Mouse (Mus musculus) liver, embryonic 14.5 days (tissue): ENCODE results near the gene Tle1. TPM values are rescaled to one million over a fixed set of nuclear protein-coding genes. Genes with fewer than 3 reads are reported as not detected.

ENCODE experiments used
- ATAC-seq: fragments of 200-750 bp; cut with Nextera tagmentation; 2 replicates; pipeline ENCODE4 v1.8.0; 2017; ENCODE audit warnings: moderate number of reproducible peaks, mild to moderate bottlenecking, moderate library complexity; ENCODE audit not compliant: insufficient read depth
- DNase-seq, 3 experiments: peaks; one replicate each; pipeline ENCODE4 v3.0.0-alpha.2; 2012 to 2013; ENCODE audit warnings: low read depth in 3 of 3, low spot score in 3 of 3
- H3K27ac ChIP-seq: fragments of 300-500 bp; sonication (generic); 2 replicates; pipeline ENCODE4 v1.5.1; 2014; ENCODE audit warnings: moderate library complexity, mild to moderate bottlenecking, control low read depth, inconsistent platforms
- H3K27me3 ChIP-seq: fragments of 300-500 bp; sonication (generic); 2 replicates; pipeline ENCODE4 v1.6.1; 2014; ENCODE audit warnings: mild to moderate bottlenecking, low read length, moderate library complexity; ENCODE audit not compliant: control insufficient read depth, insufficient read depth
- H3K36me3 ChIP-seq: fragments of 300-500 bp; sonication (generic); replicated peaks from 2 replicates; pipeline ENCODE4 v1.6.1; 2014; ENCODE audit warnings: low read depth; ENCODE audit not compliant: control insufficient read depth, insufficient read depth
- H3K4me1 ChIP-seq, 2 experiments: fragments of 200-500 bp in 1 of 2; fragments of 300-500 bp in 1 of 2; sonication (generic) in 1 of 2; replicated peaks; 2 replicates each; pipeline ENCODE4 v1.6.1; 2012 to 2014; ENCODE audit warnings: antibody characterized with exemption in 1 of 2, inconsistent platforms in 1 of 2, low read length in 1 of 2; ENCODE audit not compliant: control insufficient read depth in 2 of 2, insufficient read depth in 2 of 2
- H3K4me2 ChIP-seq: fragments of 300-500 bp; sonication (generic); 2 replicates; pipeline ENCODE4 v1.6.1; 2014; ENCODE audit warnings: low read depth, mild to moderate bottlenecking, control low read depth, moderate library complexity
- H3K4me3 ChIP-seq, 2 experiments: fragments of 200-500 bp in 1 of 2; fragments of 300-500 bp in 1 of 2; sonication (generic) in 1 of 2; 2 replicates each; pipeline ENCODE4 v1.5.1; 2012 to 2014; ENCODE audit warnings: low read depth in 2 of 2, low read length in 2 of 2, mild to moderate bottlenecking in 2 of 2, control low read depth in 1 of 2, inconsistent platforms in 1 of 2, moderate library complexity in 1 of 2; ENCODE audit not compliant: insufficient read depth in 1 of 2
- H3K9ac ChIP-seq: fragments of 300-500 bp; sonication (generic); replicated peaks from 2 replicates; pipeline ENCODE4 v1.6.1; 2014; ENCODE audit warnings: mild to moderate bottlenecking, control low read depth, moderate library complexity
- H3K9me3 ChIP-seq: fragments of 300-500 bp; sonication (generic); 2 replicates; pipeline ENCODE4 v1.6.1; 2016; ENCODE audit warnings: low read length, mixed read lengths; ENCODE audit not compliant: control insufficient read depth
- CTCF ChIP-seq: IDR thresholded peaks from 2 replicates; pipeline ENCODE4 v1.5.1; 2016; ENCODE audit warnings: antibody characterized with exemption, low read depth, control low read depth
- EP300 ChIP-seq: IDR thresholded peaks from 2 replicates; pipeline ENCODE4 v1.6.1; 2016; ENCODE audit warnings: antibody characterized with exemption, low read depth
- WGBS: fragments of 180-500 bp; shearing (Covaris S2); extraction: QIAGEN DNeasy Blood & Tissue Kit; methylation state at CpG from one replicate; pipeline ENCODE4 v1.1.7; 2014; ENCODE audit not compliant: insufficient replicate concordance; 5-methylcytosine and 5-hydroxymethylcytosine counted together
- polyA plus RNA-seq, 2 experiments: library from polyadenylated mRNA; depleted of rRNA in 1 of 2; stranded (reverse) in 1 of 2; unstranded in 1 of 2; fragments of >200 nt; fragmentation: Nextera tagmentation in 1 of 2; extraction: Ambion mirVana in 1 of 2; gene quantifications; 2 replicates each; pipeline versions ENCODE4 v1.2.1 to v1.2.3; 2012 to 2014

The Tle1 gene
- polyA plus RNA-seq (2012; rRNA removed) (9.1 and 9.4 TPM in 2 replicates), polyA plus RNA-seq (2014; fragmentation: Nextera tagmentation; extraction: Ambion mirVana) (5.8 and 7.7 TPM in 2 replicates)

DNA sequence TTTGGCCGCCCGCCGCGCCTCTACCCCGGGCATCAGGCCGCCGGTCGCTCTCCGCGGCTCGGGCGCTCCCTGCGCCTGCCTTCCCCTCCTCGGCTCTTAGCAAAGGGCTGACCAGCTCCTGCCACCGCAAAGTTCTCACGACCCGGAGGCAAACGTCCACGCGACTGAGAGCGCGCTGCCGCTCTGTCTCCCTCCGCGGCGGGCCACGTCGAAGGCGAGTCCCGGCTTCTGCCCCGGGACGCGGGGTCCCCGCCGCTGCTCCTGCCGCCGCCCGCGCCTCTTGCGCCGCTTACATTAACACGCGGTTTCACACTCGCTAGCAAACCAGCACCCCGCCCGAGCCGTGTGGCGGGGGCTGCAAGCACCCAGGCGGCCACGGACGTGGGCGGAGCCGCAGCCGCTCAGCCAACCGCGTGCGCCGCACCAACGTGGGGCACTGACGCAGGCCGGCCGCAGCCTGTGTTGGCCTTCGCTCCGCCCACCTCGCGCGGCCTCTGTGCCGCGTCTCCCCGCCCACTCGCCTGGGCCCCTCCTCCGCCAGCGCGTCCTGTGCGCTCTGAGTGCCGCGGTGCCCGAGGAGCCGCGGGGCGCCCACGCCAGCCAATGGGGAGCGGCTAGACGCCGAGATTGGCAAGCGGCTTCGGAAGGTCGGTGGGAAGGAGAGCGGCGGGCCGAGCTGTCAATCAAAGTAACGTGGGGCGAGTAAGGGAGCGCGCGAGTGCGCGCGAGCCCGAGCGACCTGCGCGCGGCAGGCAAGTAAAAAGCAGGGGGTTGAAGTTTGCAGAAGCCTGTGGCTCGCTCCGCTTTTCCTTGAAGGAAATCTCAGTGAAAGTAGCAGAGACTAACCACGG is at the start of gene Tle1:
Gene Tle1 (minus strand): TSS at position 361 of the 851 bp plus-strand sequence.
- H3K4me2 ChIP-seq, result peak within 1 kb of the TSS; percentile 97
- peaks cover 3 to 4% of the 10 kb centered on the region in 2 experiments; a peak in 3 of 4 replicates for H3K4me1 ChIP-seq
- WGBS, result under 1% methylated on average over 105 of the region's 107 CpGs
- no peaks in the 10 kb centered on the region; the same call in 1 of the 2 replicates for H3K36me3 ChIP-seq
- no peaks in the 10 kb centered on the region for H3K9me3 ChIP-seq
- peak; percentile 92 for ATAC-seq
- peak within 1 kb of the TSS; percentile 84 to 87 for H3K4me3 ChIP-seq
- H3K9ac ChIP-seq, result peak within 1 kb of the TSS; percentile 74
- DNase-seq, result peak; percentile 82 to 93 (median 90)
- peaks cover 22% of the 10 kb centered on the region for H3K27me3 ChIP-seq
- H3K27ac ChIP-seq, result peak within 1 kb of the TSS; percentile 59
- TF ChIP-seq EP300 (no peak), CTCF (no peak)

DNA sequence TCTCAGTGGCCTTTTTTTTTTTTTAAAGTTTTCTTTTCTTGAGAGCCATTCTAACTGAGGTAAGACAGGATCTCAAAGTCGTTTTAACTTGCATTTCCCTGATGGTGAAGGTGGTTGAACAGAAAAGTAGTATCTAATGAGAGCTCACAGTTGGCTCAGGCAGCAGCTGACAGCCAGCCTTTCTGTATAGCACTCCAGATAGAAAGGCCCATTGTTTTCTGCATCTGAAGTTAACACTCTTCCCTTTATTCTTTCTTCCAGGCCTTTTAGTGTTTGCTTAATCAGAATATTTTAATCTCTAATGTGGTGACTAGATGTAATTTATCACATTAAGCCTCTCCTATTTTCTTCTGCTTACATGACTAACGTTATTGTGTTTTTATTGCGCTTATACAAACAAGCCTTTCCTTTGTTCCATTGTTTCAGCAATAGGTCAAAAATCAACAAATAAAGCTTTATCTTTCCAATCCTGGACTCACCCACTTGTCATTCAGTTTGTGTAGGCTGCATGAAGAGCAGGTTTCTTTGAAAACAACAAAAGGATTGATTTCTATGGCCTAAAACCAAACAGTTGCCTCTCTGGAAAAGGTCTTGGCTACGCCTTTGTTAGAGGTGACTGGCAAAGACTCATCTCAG is 33.0 kb upstream of the Tle1 start:
- H3K9ac ChIP-seq, result no peak overlapping the region
- H3K27ac ChIP-seq, result no peak overlapping the region
- ATAC-seq (no peak), DNase-seq (no peak)
- no peaks in the 10 kb centered on the region for H3K9me3 ChIP-seq
- no peaks in the 10 kb centered on the region for H3K4me1 ChIP-seq
- 46% methylated on average over 4 of the region's 4 CpGs for WGBS
- H3K27me3 ChIP-seq, result no peaks in the 10 kb centered on the region
- H3K4me2 ChIP-seq, result no peak overlapping the region
- no peak overlapping the region for H3K4me3 ChIP-seq
- TF ChIP-seq CTCF (no peak), EP300 (no peak)
- H3K36me3 ChIP-seq, result no peaks in the 10 kb centered on the region

DNA sequence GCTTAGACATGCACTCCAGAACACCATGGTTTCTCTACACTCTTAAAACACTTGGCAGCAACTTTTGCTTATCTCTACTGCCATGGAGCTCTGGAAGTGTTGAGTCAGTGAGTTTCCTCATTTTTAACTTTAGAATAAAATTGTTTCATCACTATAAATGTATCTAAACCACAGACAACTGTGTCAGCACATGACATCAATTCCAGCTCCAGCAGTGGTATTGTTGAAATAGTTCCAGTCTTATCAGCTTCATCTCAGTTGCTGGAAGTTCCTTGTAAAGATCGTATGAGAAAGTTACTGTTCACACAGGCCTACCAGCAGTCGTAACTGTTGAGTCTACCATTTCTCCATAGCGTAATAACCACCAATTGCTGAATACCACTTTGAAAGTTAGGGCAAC is 31.5 kb upstream of the Tle1 start:
- H3K4me1 ChIP-seq, result no peaks in the 10 kb centered on the region
- DNase-seq (no peak), ATAC-seq (no peak)
- TF ChIP-seq EP300 (no peak), CTCF (no peak)
- H3K27me3 ChIP-seq, result no peaks in the 10 kb centered on the region
- no peak overlapping the region for H3K9ac ChIP-seq
- no peak overlapping the region for H3K4me2 ChIP-seq
- H3K27ac ChIP-seq, result no peak overlapping the region
- 33% methylated on average over 3 of the region's 3 CpGs for WGBS
- no peaks in the 10 kb centered on the region for H3K36me3 ChIP-seq
- H3K4me3 ChIP-seq, result no peak overlapping the region
- no peaks in the 10 kb centered on the region for H3K9me3 ChIP-seq

DNA sequence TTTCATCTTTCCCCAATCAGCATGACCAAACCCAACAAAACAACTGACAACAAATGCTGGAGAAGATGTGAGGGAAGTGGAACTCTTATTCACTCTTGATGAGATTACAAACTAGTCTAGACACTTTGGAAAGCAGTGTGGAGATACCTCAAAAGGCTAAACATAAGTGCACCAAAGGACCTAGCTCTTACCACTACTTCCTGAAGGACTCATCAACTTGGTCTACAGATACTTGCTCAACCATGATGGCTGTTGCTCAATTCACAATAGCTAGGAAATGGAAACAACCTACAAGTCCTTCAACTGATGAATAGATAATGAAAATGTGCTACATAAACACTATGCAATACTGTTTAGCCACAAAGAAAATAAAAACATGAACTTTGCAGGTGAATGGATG is 30.1 kb upstream of the Tle1 start:
- no peak for DNase-seq
- TF ChIP-seq EP300, result no peak
- no peak for TF ChIP-seq CTCF
- Histone ChIP-seq H3K9me3 (no peaks in the 10 kb centered on the region), H3K4me2 (no peak overlapping the region), H3K4me3 (no peak overlapping the region), H3K36me3 (no peaks in the 10 kb centered on the region), H3K4me1 (no peaks in the 10 kb centered on the region), H3K9ac (no peak overlapping the region), H3K27ac (no peak overlapping the region), H3K27me3 (no peaks in the 10 kb centered on the region)
- ATAC-seq, result no peak

DNA sequence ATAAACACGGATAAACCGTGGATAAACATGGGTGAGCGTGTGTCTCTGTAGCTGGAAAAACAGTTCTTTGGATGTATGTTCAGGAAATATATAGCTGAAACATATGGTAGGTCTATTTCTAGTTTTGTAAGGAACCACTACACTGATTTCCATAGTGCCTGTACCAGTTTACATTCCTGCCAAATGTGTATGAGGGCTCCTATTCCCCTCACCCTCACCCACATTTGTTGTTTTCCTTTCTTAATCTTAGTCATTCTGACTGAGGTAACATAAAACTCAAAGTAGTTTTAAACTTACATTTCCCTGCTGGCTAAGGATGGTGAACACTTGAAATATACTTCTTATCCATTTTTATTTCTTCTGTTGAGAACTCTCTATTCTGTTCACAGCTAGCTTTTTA is 20.9 kb upstream of the Tle1 start:
- no peak for DNase-seq
- H3K9me3 ChIP-seq, result no peaks in the 10 kb centered on the region
- no peak overlapping the region for H3K27ac ChIP-seq
- H3K27me3 ChIP-seq, result no peaks in the 10 kb centered on the region
- no peaks in the 10 kb centered on the region for H3K4me1 ChIP-seq
- H3K4me3 ChIP-seq, result no peak overlapping the region
- H3K36me3 ChIP-seq, result no peaks in the 10 kb centered on the region
- H3K4me2 ChIP-seq, result no peak overlapping the region
- 59% methylated on average over 3 of the region's 3 CpGs for WGBS
- TF ChIP-seq EP300 (no peak), CTCF (no peak)
- no peak overlapping the region for H3K9ac ChIP-seq
- ATAC-seq, result no peak
